Mouse (Mus musculus) liver, embryonic 13.5 days (tissue): Measurements from ENCODE around the gene Rab44. TPM values are rescaled to one million over a fixed set of nuclear protein-coding genes. Genes with fewer than 3 reads are reported as not detected.

Experiments
- ATAC-seq: fragments of 200-750 bp; cut with Nextera tagmentation; 2 replicates; pipeline ENCODE4 v1.8.0; 2017; ENCODE audit warnings: low read depth, mild to moderate bottlenecking, moderate number of reproducible peaks, moderate library complexity
- DNase-seq: peaks from one replicate; pipeline ENCODE4 v3.0.0; 2022
- H3K27ac ChIP-seq: fragments of 300-500 bp; sonication (generic); 2 replicates; pipeline ENCODE4 v1.5.1; 2015; ENCODE audit warnings: moderate library complexity, mild to moderate bottlenecking, inconsistent platforms
- H3K27me3 ChIP-seq: fragments of 300-500 bp; sonication (generic); 2 replicates; pipeline ENCODE4 v1.6.1; 2015; ENCODE audit warnings: mild to moderate bottlenecking, inconsistent platforms
- H3K36me3 ChIP-seq: fragments of 300-500 bp; sonication (generic); 2 replicates; pipeline ENCODE4 v1.6.1; 2015; ENCODE audit warnings: mild to moderate bottlenecking, inconsistent platforms
- H3K4me1 ChIP-seq: fragments of 300-500 bp; sonication (generic); replicated peaks from 2 replicates; pipeline ENCODE4 v1.6.1; 2015; ENCODE audit warnings: inconsistent platforms
- H3K4me2 ChIP-seq: fragments of 300-500 bp; sonication (generic); 2 replicates; pipeline ENCODE4 v1.6.1; 2015; ENCODE audit warnings: inconsistent platforms, mild to moderate bottlenecking, moderate library complexity
- H3K4me3 ChIP-seq: fragments of 300-500 bp; sonication (generic); replicated peaks from 2 replicates; pipeline ENCODE4 v1.5.1; 2015; ENCODE audit warnings: mild to moderate bottlenecking, inconsistent platforms
- H3K9ac ChIP-seq: fragments of 300-500 bp; sonication (generic); 2 replicates; pipeline ENCODE4 v1.6.1; 2015; ENCODE audit warnings: mild to moderate bottlenecking, inconsistent platforms
- H3K9me3 ChIP-seq: fragments of 300-500 bp; sonication (generic); replicated peaks from 2 replicates; pipeline ENCODE4 v1.6.1; 2016; ENCODE audit warnings: inconsistent platforms
- WGBS: fragments of 180-500 bp; shearing (Covaris S2); methylation state at CpG from one replicate; pipeline ENCODE4 v1.1.7; 2015; ENCODE audit not compliant: insufficient replicate concordance; 5-methylcytosine and 5-hydroxymethylcytosine counted together
- polyA plus RNA-seq: library from polyadenylated mRNA; unstranded; fragments of >200 nt; fragmentation: Nextera tagmentation; extraction: Ambion mirVana; gene quantifications from 2 replicates; pipeline ENCODE4 v1.2.1, GENCODE M21; 2015

Gene Rab44
- polyA plus RNA-seq, 1 experiment from 2014 or later: 5.3 TPM

DNA sequence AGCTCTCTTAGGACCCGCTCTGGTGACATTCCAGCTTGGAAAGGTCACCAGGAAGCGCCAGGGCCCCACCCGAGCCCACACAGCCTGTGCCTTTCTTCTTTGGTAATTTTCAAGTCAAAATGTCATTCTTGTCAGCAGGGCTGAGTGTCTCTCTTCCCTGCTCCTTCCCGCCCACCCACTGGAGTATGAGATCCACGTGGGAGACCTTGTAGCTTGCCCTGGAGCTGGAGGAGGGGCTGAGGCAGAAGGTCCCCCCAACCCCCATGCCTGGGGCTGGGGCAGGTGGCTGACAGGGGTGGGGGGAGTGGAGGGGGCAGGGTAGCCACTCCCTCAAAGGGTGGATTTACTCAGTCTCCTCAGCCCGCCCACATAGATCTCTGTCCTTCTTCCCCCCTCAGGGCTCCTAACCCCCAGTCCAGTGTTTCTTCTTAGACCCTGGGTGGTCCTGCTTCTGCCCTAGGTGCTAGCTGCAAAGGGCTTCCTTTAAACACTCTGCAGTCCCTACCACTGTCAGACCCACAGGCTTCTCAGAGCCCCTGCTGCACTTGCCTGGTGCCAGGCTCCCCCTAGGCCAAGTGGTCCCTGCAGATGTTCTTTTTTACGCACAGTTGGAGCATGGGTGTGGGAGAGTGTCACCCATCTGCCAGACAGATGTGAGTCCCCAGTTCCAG lies 71.6 kb downstream of the Rab44 start:
- Histone ChIP-seq H3K4me2 (no peak overlapping the region), H3K9ac (no peak overlapping the region), H3K4me1 (peaks cover 13% of the 10 kb centered on the region; the same call in 1 of the 2 replicates), H3K27ac (no peak overlapping the region), H3K27me3 (peaks cover 22% of the 10 kb centered on the region), H3K9me3 (no peaks in the 10 kb centered on the region), H3K36me3 (no peaks in the 10 kb centered on the region), H3K4me3 (no peak overlapping the region)
- WGBS: 54% methylated on average over 7 of the region's 7 CpGs
- DNase-seq (no peak), ATAC-seq (no peak)

DNA sequence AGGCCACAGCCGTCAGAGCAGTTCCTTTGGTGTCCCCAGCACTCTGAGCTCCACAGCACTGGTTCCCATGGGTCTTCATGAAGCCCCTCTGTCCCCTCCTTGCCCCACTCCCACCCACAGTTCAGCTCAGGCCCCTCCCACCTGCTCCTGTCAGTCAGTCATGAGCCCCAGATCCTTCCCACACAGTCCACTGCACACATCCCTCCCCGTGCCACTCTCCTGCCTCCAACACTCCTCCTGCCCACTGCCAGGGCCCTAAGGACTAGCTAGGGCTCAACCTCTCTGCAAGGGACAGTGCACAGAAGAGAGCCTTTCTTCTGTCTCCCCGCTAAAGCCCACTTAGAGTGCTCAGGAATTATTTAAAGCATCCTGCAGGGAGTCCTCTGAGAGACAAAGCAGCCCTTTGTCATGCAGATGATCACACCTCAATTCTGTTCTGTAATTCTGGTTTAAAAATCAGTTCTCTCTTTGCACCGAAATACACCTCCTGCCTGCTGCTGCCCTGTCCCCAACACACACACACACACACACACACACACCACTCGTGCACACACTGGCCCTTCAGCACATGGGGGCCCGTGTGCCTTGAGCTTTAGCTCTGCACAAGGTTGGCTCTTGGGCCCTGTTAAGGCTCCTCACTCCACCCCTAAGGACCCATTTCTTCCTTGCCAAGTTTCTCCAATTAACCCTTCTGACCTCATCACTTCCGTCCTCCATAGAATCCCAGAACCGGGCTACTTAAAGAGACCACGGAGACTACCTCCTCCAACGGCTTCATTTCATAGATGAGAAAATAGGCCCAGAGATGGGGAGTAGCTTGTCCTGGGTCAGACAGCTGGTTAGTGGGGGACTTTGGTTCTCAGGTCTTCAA lies 73.3 kb downstream of the Rab44 start:
- 58% methylated on average over 10 of the region's 10 CpGs for WGBS
- no peak overlapping the region for H3K4me3 ChIP-seq
- no peak overlapping the region for H3K27ac ChIP-seq
- no peak overlapping the region for H3K4me2 ChIP-seq
- H3K36me3 ChIP-seq: no peaks in the 10 kb centered on the region
- H3K9me3 ChIP-seq: no peaks in the 10 kb centered on the region
- peaks cover 22% of the 10 kb centered on the region for H3K27me3 ChIP-seq
- 0 out of 2 replicates have a peak, but pooled peaks cover 5% of the 10 kb centered on the region for H3K4me1 ChIP-seq
- DNase-seq: no peak
- no peak for ATAC-seq
- H3K9ac ChIP-seq: no peak overlapping the region

DNA sequence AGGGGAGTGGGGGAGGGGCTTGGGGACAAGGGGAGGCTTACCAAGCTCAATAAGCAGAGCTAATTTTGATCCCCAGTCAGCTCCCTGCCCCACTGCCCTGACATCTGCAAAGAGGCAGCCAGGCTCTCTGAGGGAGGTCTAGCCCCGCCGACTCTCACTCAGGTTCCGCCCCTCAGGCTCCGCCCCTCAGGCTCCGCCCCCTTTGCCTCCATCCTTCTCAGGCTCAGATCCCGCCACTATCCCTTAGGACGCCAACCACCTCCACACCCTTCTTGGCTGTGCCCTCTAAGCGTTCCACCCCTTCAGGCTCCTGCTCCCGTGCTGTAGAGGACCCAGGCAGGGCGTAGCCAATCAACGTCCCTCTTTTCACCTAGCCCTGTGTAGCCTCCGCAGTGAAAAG lies 75.0 kb downstream of the Rab44 start:
- WGBS: 14% methylated on average over 12 of the region's 12 CpGs
- no peak overlapping the region for H3K9ac ChIP-seq
- no peak overlapping the region for H3K4me3 ChIP-seq
- H3K36me3 ChIP-seq: no peaks in the 10 kb centered on the region
- no peak overlapping the region for H3K4me2 ChIP-seq
- ATAC-seq (no peak), DNase-seq (no peak)
- no peak overlapping the region for H3K27ac ChIP-seq
- no peaks in the 10 kb centered on the region for H3K9me3 ChIP-seq
- peaks cover 22% of the 10 kb centered on the region for H3K27me3 ChIP-seq
- peaks cover 14% of the 10 kb centered on the region for H3K4me1 ChIP-seq

DNA sequence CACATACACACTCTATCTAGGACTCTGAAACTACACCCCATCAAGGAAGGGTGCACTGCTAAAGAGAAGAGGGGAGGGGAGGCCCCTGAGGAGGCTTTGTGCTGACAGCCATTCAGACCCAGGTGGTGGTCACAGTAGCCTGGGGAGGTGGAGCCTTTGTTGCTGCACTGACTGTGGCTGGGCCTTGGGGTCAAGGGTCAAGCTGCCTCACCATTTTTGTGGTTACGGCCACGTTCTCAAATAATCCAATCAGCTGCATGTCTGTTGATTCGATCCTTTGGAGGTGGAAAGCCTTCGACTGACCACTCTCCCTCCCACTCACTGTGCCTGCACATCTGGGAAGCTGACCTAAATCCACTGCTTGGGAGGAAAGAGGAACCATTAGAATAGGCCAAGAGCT lies 81.6 kb downstream of the Rab44 start:
- ATAC-seq: no peak
- Histone ChIP-seq H3K4me1 (peaks cover 10% of the 10 kb centered on the region), H3K4me3 (no peak overlapping the region), H3K36me3 (no peaks in the 10 kb centered on the region), H3K27me3 (no peaks in the 10 kb centered on the region), H3K9me3 (no peaks in the 10 kb centered on the region), H3K27ac (no peak overlapping the region), H3K9ac (no peak overlapping the region), H3K4me2 (no peak overlapping the region)
- WGBS: 47% methylated on average over 4 of the region's 4 CpGs
- DNase-seq: no peak

Other genes starting within 250 kb of the Rab44 start
- 0.08 and 0.15 TPM in 2 replicates for gene 4930539E08Rik, start 198.8 kb upstream of the Rab44 start, polyA plus RNA-seq
- 0.45 and 0.46 TPM in 2 replicates for gene Pxt1, start 170.3 kb upstream of the Rab44 start, polyA plus RNA-seq
- gene Kctd20, start 162.2 kb upstream of the Rab44 start, polyA plus RNA-seq: 65.8 and 78.6 TPM in 2 replicates
- 38.4 and 44.6 TPM in 2 replicates for gene Stk38, start 106.2 kb upstream of the Rab44 start, polyA plus RNA-seq
- gene Srsf3, start 81.5 kb upstream of the Rab44 start, polyA plus RNA-seq: 320 and 398 TPM in 2 replicates
- 8.6 and 10.1 TPM in 2 replicates for gene Cdkn1a, start 23.2 kb upstream of the Rab44 start, polyA plus RNA-seq
- gene Cpne5, start 124.0 kb downstream of the Rab44 start, polyA plus RNA-seq: 0.27 and 0.34 TPM in 2 replicates
- gene Ppil1, start 150.0 kb downstream of the Rab44 start, polyA plus RNA-seq: 117 and 120 TPM in 2 replicates
- gene BC004004, start 154.6 kb downstream of the Rab44 start, polyA plus RNA-seq: 54.2 and 55.3 TPM in 2 replicates
- gene Pi16, start 203.5 kb downstream of the Rab44 start, polyA plus RNA-seq: 0.30 and 0.32 TPM in 2 replicates
- gene Mtch1, start 233.8 kb downstream of the Rab44 start, polyA plus RNA-seq: 55.2 and 64.0 TPM in 2 replicates
- gene Fgd2, start 246.8 kb downstream of the Rab44 start, polyA plus RNA-seq: 4.5 and 5.0 TPM in 2 replicates